Mouse (Mus musculus): ENCODE results near the gene Supt5. TPM values are rescaled to one million over a fixed set of nuclear protein-coding genes. Genes with fewer than 3 reads are reported as not detected.

Gene Supt5
- polyA plus RNA-seq, 1 experiment from 2014 or later: 74.5 TPM

DNA sequence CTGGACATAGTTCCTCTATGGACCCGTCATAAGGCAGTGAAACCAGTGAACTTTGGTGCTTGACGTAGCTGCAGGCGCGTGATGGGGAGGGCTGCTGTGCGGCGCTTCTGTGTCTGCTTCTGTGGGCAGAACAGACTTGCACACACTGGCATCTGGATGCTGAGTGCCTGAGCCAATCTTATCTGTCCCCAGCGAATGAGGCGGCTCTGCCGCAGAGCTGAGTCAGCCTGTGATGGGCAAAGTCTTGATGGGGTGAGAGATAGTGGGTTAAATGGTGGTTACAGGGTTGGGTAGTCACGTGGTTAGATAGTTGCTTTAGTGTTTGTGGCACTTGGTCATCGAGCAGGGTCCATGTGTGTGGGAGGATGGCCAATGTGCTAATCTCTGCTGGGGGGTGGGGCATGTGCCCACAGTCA is 44.4 kb upstream of the Supt5 start:
- H3K4me3 ChIP-seq (ENCODE audit: low read depth, low read length): no peak overlapping the region
- H3K9me3 ChIP-seq (ENCODE audit: control insufficient read depth, low read length): no peaks in the 10 kb centered on the region
- H3K36me3 ChIP-seq (ENCODE audit: control insufficient read depth, insufficient read depth, low read length): peaks cover 25% of the 10 kb centered on the region
- no peaks in the 10 kb centered on the region for H3K27me3 ChIP-seq (replicated peaks; ENCODE audit: control insufficient read depth, insufficient read depth, low read length)
- peak overlapping the region; percentile 100 for H3K27ac ChIP-seq (ENCODE audit: low read depth)
- H3K4me1 ChIP-seq (replicated peaks; ENCODE audit: control insufficient read depth, insufficient read depth, low read length): peaks cover 41% of the 10 kb centered on the region
- ATAC-seq (replicated peaks; ENCODE audit: low FRiP score, low TSS enrichment, low read depth): peak; percentile 29; the same call in 1 of the 2 replicates
- peak overlapping the region; percentile 69 for H3K4me2 ChIP-seq (ENCODE audit: low read length)
- no peak overlapping the region for H3K9ac ChIP-seq (ENCODE audit: low read length)
- WGBS: 53% methylated on average over 11 of the region's 11 CpGs
- peak; percentile 62 for DNase-seq (ENCODE audit: low spot score)

DNA sequence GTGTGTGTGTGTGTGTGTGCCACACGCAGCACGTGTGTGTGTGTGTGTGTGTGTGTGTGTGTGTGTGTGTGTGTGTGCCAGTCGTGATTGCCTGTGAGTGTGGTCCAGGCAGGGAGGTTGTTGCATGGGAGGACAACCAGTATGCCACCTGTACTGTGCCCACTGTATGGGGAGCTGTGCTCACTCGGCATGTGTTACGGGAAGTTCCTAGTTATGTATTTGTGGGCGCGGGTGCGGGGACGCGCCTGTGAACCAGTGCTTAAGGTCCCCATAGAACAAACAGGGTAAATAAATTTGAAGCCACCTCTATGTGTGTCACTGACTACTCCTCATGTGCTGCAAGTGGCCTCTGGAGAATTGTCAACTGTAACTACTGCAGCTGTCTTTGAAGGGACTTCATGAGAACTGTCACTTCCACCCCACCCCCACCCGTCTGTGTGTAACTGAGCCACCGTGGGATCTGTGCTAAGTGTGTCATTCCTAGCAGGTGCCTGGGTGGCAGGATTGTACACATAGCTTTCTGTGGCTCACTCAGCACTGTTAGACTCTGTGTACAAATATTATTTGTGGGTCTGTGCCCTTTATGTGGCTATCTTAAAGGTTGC is 43.9 kb upstream of the Supt5 start:
- Histone ChIP-seq H3K9ac (ENCODE audit: low read length) (peak overlapping the region; percentile 58), H3K4me1 (replicated peaks; ENCODE audit: control insufficient read depth, insufficient read depth, low read length) (peaks cover 46% of the 10 kb centered on the region), H3K9me3 (ENCODE audit: control insufficient read depth, low read length) (no peaks in the 10 kb centered on the region), H3K36me3 (ENCODE audit: control insufficient read depth, insufficient read depth, low read length) (peaks cover 25% of the 10 kb centered on the region), H3K27me3 (replicated peaks; ENCODE audit: control insufficient read depth, insufficient read depth, low read length) (no peaks in the 10 kb centered on the region), H3K4me3 (ENCODE audit: low read depth, low read length) (peak overlapping the region; percentile 31; the same call in 1 of the 2 replicates), H3K27ac (ENCODE audit: low read depth) (peak overlapping the region; percentile 100), H3K4me2 (ENCODE audit: low read length) (peak overlapping the region; percentile 69)
- DNase-seq (ENCODE audit: low spot score) (peak; percentile 66), ATAC-seq (replicated peaks; ENCODE audit: low FRiP score, low TSS enrichment, low read depth) (no peak)
- 34% methylated on average over 12 of the region's 12 CpGs for WGBS

DNA sequence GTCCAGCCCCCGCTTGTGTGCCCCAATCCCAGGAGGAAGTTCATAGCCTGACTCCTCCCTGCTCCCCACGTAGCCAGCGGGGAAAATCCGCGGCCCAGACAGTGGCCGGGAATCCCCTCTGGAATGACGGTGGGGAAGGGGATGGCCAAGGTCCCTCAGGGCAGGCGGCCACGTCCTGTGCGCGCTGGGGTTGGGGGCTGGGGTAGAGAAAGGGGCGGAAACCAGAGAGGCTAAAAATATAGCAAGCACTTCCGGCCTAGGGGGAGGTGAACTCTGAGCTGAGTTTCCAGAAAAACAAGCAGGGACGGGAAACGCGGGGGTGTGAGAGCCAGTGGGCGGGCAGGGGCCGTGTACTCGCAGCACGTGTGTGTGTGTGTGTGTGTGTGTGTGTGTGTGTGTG is 43.4 kb upstream of the Supt5 start:
- H3K27ac ChIP-seq (ENCODE audit: low read depth): peak overlapping the region; percentile 100
- DNase-seq (ENCODE audit: low spot score) (peak; percentile 92), ATAC-seq (replicated peaks; ENCODE audit: low FRiP score, low TSS enrichment, low read depth) (peak; percentile 45)
- peaks cover 26% of the 10 kb centered on the region for H3K36me3 ChIP-seq (ENCODE audit: control insufficient read depth, insufficient read depth, low read length)
- peaks cover 51% of the 10 kb centered on the region for H3K4me1 ChIP-seq (replicated peaks; ENCODE audit: control insufficient read depth, insufficient read depth, low read length)
- WGBS: under 1% methylated on average over 20 of the region's 20 CpGs
- peak overlapping the region; percentile 69 for H3K4me2 ChIP-seq (ENCODE audit: low read length)
- H3K27me3 ChIP-seq (replicated peaks; ENCODE audit: control insufficient read depth, insufficient read depth, low read length): no peaks in the 10 kb centered on the region
- peak overlapping the region; percentile 31 for H3K4me3 ChIP-seq (ENCODE audit: low read depth, low read length)
- H3K9me3 ChIP-seq (ENCODE audit: control insufficient read depth, low read length): no peaks in the 10 kb centered on the region
- peak overlapping the region; percentile 58 for H3K9ac ChIP-seq (ENCODE audit: low read length)

- Histone ChIP-seq H3K36me3 (ENCODE audit: control insufficient read depth, insufficient read depth, low read length) (peaks cover 25% of the 10 kb centered on the region), H3K27me3 (replicated peaks; ENCODE audit: control insufficient read depth, insufficient read depth, low read length) (no peaks in the 10 kb centered on the region), H3K4me3 (ENCODE audit: low read depth, low read length) (peak overlapping the region; percentile 31), H3K4me2 (ENCODE audit: low read length) (peak overlapping the region; percentile 69), H3K4me1 (replicated peaks; ENCODE audit: control insufficient read depth, insufficient read depth, low read length) (peaks cover 56% of the 10 kb centered on the region), H3K9me3 (ENCODE audit: control insufficient read depth, low read length) (no peaks in the 10 kb centered on the region), H3K27ac (ENCODE audit: low read depth) (peak overlapping the region; percentile 100), H3K9ac (ENCODE audit: low read length) (peak overlapping the region; percentile 58)
- 2% methylated on average over 30 of the region's 30 CpGs for WGBS
- DNase-seq (ENCODE audit: low spot score) (peak; percentile 80), ATAC-seq (replicated peaks; ENCODE audit: low FRiP score, low TSS enrichment, low read depth) (peak; percentile 7)
These were observed 42.7 kb upstream of the Supt5 start for GRCm38 (mm10) chr7:28381017-28381790.

DNA sequence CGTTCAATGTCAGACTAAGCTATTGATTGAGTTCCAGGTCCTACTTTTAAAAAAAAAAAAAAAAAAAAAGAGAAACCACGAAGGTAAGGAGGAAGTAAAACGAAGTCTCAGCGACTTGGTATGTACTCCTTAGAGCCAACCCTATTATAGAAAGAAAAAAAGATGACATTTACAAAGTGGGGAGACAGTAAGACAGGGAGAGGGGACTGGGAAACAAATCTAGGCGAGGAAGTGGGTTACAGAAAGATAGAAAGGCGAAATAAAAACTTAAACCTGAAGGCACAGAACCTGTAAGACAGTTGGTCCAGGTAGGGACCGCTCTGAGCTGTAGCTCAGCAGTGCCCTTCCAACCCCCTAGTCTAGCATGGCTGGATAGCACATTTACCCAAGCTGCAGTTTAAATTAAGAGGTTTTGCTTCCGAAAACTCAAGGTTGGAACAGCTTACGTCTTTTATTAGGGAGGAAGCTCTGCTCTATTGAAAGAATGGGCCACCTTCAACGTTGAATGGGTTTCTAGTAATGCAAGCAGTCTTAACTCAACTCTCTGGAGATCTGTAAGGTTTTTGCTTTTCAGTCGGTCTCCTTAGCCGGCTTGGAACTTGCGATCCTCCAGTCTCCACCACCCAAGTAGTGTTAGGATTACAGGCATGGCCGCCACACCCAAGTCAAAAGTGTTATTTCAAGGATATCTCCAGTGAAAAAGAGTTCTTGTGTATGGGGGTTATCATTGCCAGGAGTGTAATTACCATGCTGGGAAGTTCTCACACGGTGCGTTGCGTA is 41.9 kb upstream of the Supt5 start, which contains the start of gene Zfp36:
Gene Zfp36, minus strand, starts transcription at position 17 of the 780 bp plus-strand sequence.
- Histone ChIP-seq H3K27me3 (replicated peaks; ENCODE audit: control insufficient read depth, insufficient read depth, low read length) (no peaks in the 10 kb centered on the region), H3K36me3 (ENCODE audit: control insufficient read depth, insufficient read depth, low read length) (peaks cover 17% of the 10 kb centered on the region; the same call in 1 of the 2 replicates), H3K4me2 (ENCODE audit: low read length) (peak within 1 kb of the TSS; percentile 80), H3K27ac (ENCODE audit: low read depth) (peak within 1 kb of the TSS; percentile 100), H3K4me1 (replicated peaks; ENCODE audit: control insufficient read depth, insufficient read depth, low read length) (peaks cover 60% of the 10 kb centered on the region), H3K4me3 (ENCODE audit: low read depth, low read length) (peak within 1 kb of the TSS; percentile 91), H3K9me3 (ENCODE audit: control insufficient read depth, low read length) (no peaks in the 10 kb centered on the region), H3K9ac (ENCODE audit: low read length) (peak within 1 kb of the TSS; percentile 86)
- 42% methylated on average over 17 of the region's 17 CpGs for WGBS
- no peak for ATAC-seq (replicated peaks; ENCODE audit: low FRiP score, low TSS enrichment, low read depth)
- DNase-seq (ENCODE audit: low spot score): no peak

DNA sequence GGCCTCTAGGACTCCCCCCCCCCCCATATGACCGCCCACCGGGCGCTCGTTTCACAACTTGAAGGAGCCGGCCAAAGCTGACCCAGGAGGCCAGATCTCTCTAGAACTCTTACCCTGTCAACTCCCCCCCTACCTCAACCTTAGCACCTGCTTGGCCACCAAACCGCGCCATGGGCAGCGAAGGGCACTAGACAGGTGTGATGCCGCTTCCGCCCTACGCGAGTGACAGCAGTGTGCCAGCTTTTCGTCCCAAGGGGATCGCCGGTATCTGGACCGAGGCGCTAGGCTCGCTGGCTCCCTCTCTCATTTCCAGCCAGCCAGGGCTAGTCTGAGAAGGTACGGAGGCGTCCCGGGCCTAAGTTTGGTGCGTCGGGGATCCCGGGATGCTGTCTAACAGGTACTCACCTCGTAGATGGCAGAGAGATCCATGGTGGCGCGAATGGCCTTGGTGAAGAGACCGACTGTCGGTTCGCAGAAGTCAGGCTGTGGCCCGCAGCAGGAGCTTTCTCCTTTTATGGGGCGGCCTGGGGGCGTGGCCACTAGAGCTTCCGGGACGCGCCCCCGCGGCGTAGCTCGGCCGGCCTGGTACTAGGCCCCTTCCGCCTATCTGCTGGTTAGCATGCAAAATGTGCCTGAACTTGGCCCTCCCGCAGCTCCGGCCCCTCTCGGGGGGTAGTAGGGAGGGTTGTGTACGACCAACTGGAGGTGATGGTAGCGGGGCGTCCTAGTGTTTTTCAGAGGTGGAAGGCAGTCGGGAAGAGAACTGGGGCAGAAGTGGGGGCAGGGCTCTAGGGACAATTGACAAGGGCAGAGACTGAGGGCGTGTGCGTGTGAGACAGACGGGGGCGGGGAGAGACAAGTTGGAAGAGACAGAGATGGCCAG is 40.5 kb upstream of the Supt5 start:
- H3K27ac ChIP-seq (ENCODE audit: low read depth): peak overlapping the region; percentile 100
- H3K4me2 ChIP-seq (ENCODE audit: low read length): peak overlapping the region; percentile 80
- ATAC-seq (replicated peaks; ENCODE audit: low FRiP score, low TSS enrichment, low read depth): peak; percentile 35
- H3K4me1 ChIP-seq (replicated peaks; ENCODE audit: control insufficient read depth, insufficient read depth, low read length): peaks cover 60% of the 10 kb centered on the region
- no peaks in the 10 kb centered on the region for H3K9me3 ChIP-seq (ENCODE audit: control insufficient read depth, low read length)
- peak; percentile 95 for DNase-seq (ENCODE audit: low spot score)
- no peaks in the 10 kb centered on the region for H3K27me3 ChIP-seq (replicated peaks; ENCODE audit: control insufficient read depth, insufficient read depth, low read length)
- peaks cover 11% of the 10 kb centered on the region; the same call in 1 of the 2 replicates for H3K36me3 ChIP-seq (ENCODE audit: control insufficient read depth, insufficient read depth, low read length)
- WGBS: under 1% methylated on average over 53 of the region's 53 CpGs
- peak overlapping the region; percentile 91 for H3K4me3 ChIP-seq (ENCODE audit: low read depth, low read length)
- H3K9ac ChIP-seq (ENCODE audit: low read length): peak overlapping the region; percentile 86

DNA sequence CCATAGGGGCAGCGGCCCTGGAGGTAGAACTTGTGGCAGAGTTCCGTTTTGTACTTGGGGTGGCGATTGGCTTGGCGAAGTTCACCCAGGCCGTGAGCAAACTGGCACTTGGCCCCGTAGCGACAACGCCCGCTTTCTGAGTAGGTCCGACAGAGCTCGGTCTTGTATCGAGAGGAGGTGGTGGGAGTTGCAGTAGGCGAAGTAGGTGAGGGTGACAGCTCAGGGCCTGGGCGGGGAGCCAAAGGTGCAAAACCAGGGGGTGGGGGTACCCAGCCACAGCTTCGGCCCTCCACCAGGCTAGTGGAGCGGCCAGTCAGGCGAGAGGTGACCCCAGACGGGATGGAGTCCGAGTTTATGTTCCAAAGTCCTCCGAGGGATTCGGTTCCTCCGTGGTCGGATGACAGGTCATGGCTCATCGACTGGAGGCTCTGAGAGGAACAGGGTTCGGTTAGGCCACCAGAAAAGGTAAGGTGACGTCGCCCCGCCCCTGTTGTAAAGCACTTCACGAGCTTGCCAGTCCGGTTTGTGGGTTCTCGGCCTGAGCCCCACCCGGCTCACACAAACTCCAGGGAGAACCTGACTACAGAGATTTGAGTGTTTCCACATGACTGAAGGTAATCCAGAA is 39.6 kb upstream of the Supt5 start:
- peaks cover 62% of the 10 kb centered on the region for H3K4me1 ChIP-seq (replicated peaks; ENCODE audit: control insufficient read depth, insufficient read depth, low read length)
- H3K9me3 ChIP-seq (ENCODE audit: control insufficient read depth, low read length): no peaks in the 10 kb centered on the region
- peak overlapping the region; percentile 86 for H3K9ac ChIP-seq (ENCODE audit: low read length)
- no peaks in the 10 kb centered on the region for H3K27me3 ChIP-seq (replicated peaks; ENCODE audit: control insufficient read depth, insufficient read depth, low read length)
- DNase-seq (ENCODE audit: low spot score) (peak; percentile 80), ATAC-seq (replicated peaks; ENCODE audit: low FRiP score, low TSS enrichment, low read depth) (no peak)
- peak overlapping the region; percentile 100 for H3K27ac ChIP-seq (ENCODE audit: low read depth)
- peak overlapping the region; percentile 91 for H3K4me3 ChIP-seq (ENCODE audit: low read depth, low read length)
- H3K36me3 ChIP-seq (ENCODE audit: control insufficient read depth, insufficient read depth, low read length): peaks cover 11% of the 10 kb centered on the region; the same call in 1 of the 2 replicates
- peak overlapping the region; percentile 80 for H3K4me2 ChIP-seq (ENCODE audit: low read length)
- 30% methylated on average over 31 of the region's 32 CpGs for WGBS
